Mouse (Mus musculus) common myeloid progenitor, adult 5-6 weeks (primary cell): Measurements from ENCODE around the gene Tcte3. TPM values are rescaled to one million over a fixed set of nuclear protein-coding genes. Genes with fewer than 3 reads are reported as not detected.

Experiments
- total RNA-seq: library from RNA; stranded (forward); fragments of 200-1000, 187-1606 nt; gene quantifications from 2 replicates; pipeline ENCODE4 v1.2.3, GENCODE M21; 2017

Tcte3 gene
- total RNA-seq, 1 experiment from 2014 or later = 1.4 TPM

Other genes with a start within 250 kb of the Tcte3 start
- 5.7 TPM in 1 of 2 replicates, not detected in the other for gene Wdr27, start 98.3 kb downstream of the Tcte3 start, total RNA-seq
- gene 1600012H06Rik, start 98.3 kb downstream of the Tcte3 start, total RNA-seq = 7.7 and 8.0 TPM in 2 replicates
- gene Phf10, start 80.2 kb downstream of the Tcte3 start, total RNA-seq = 105 and 124 TPM in 2 replicates
- 8.2 and 9.0 TPM in 2 replicates for gene 9030025P20Rik, start 63.0 kb downstream of the Tcte3 start, total RNA-seq
- 2.6 TPM in 1 of 2 replicates, not detected in the other for gene Gm3417, start 62.7 kb downstream of the Tcte3 start, total RNA-seq
- 0.39 and 2.5 TPM in 2 replicates for gene Gm3435, start 31.3 kb downstream of the Tcte3 start, total RNA-seq
- 24.0 and 48.0 TPM in 2 replicates for gene Ermard, start 280 bp downstream of the Tcte3 start, total RNA-seq
- 6.8 and 11.6 TPM in 2 replicates for gene Gm3448, start within 50 bp of the Tcte3 start, total RNA-seq